Mouse (Mus musculus) CH12.LX (cell line): ENCODE results near the gene Cdh13.

ENCODE experiments used
- BHLHE40 ChIP-seq: IDR thresholded peaks from 2 replicates; pipeline ENCODE4 v1.6.1; 2011; ENCODE audit warnings: mild to moderate bottlenecking, low read depth, low read length, improper control_type of control experiment
- CTCF ChIP-seq, 2 experiments: IDR thresholded peaks in 1 of 2; conservative IDR thresholded peaks in 1 of 2; 2 replicates each; pipeline ENCODE4 v1.5.1; 2011 to 2012; ENCODE audit warnings: low read depth in 2 of 2, low read length in 2 of 2, improper control_type of control experiment in 1 of 2, inconsistent platforms in 1 of 2, mild to moderate bottlenecking in 1 of 2, moderate library complexity in 1 of 2
- IRF4 ChIP-seq: IDR thresholded peaks from 2 replicates; pipeline ENCODE4 v1.6.1; 2014; ENCODE audit warnings: low read depth, mild to moderate bottlenecking, inconsistent platforms, low read length, improper control_type of control experiment
- MYC ChIP-seq: IDR thresholded peaks from 2 replicates; pipeline ENCODE4 v1.6.1; 2011; ENCODE audit warnings: low read depth, mild to moderate bottlenecking, improper control_type of control experiment, low read length
- POLR2A ChIP-seq: IDR thresholded peaks from 2 replicates; pipeline ENCODE4 v1.6.1; 2011; ENCODE audit warnings: low read depth, mild to moderate bottlenecking, improper control_type of control experiment, low read length
- SIN3A ChIP-seq: IDR thresholded peaks from 2 replicates; pipeline ENCODE4 v1.6.1; 2012; ENCODE audit warnings: low read length, improper control_type of control experiment, inconsistent platforms
- TCF12 ChIP-seq: IDR thresholded peaks from 2 replicates; pipeline ENCODE4 v1.6.1; 2014; ENCODE audit warnings: low read depth, mild to moderate bottlenecking, inconsistent platforms, low read length, improper control_type of control experiment
- ZKSCAN1 ChIP-seq: IDR thresholded peaks from 2 replicates; pipeline ENCODE4 v1.6.1; 2012; ENCODE audit warnings: low read depth, inconsistent platforms, low read length, improper control_type of control experiment, borderline replicate concordance

DNA sequence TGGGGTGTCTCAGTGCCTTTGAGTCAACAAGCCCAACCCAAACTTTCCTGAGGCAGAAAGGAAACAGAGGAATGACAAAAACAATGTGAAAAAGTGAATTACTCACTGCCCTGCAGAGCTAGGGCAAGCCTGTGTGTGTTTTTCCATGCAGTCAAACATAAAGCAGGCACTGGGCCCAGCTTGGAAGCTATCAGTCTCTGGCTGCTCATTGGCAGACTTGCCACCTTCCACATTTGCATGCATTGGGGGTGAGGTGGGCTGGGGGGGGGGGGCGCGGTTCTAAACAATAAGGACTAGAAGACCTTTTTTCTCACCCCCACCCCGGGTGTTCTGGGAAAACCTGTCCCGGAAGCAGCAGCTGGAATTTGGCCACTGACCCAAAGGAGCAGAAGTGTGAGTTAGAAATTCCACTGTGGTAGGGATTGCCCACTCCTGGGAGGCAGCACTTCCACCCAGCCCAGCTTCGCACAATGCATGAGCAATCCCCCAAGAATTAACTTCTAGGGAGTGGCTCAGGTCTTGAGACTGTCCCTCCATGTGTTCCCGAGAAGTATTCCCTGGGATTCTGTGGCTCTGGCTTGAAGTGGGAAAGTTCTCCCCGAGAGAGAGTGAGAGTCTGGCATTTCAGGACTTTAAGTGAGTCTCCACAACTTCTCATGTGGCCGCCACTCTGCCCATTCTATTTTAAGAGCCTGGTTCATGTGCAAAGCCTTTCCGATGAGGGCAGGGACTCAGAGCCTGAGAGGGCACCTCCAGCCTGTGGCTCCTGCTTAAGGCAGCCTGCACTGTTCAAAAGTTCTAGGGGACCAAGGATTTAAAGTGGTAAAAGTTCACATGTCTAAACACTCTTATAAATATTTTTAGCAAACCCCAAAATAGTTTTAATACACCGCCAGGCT lies 3.0 kb downstream of the Cdh13 start:
- TF ChIP-seq ZKSCAN1, result no peak
- no peak for TF ChIP-seq IRF4
- TF ChIP-seq CTCF (conservative IDR thresholded peaks at IDR 0.05 in 1 of 2, IDR thresholded peaks at IDR 0.05 in 1 of 2; ENCODE audit: low read depth in 2 of 2, low read length in 2 of 2), result no peak
- TF ChIP-seq SIN3A, result no peak
- TF ChIP-seq BHLHE40, result no peak
- TF ChIP-seq MYC, result no peak
- no peak for TF ChIP-seq TCF12
- TF ChIP-seq POLR2A, result no peak
